Mouse (Mus musculus) bone marrow macrophage, adult 2 months (primary cell): Measurements from ENCODE around the gene Lrrc28.

Experiments
- CTCF ChIP-seq: IDR thresholded peaks from 2 replicates; pipeline ENCODE4 v1.5.1; 2012; ENCODE audit warnings: low read depth, mild to moderate bottlenecking, low read length, moderate library complexity
- POLR2A ChIP-seq: IDR thresholded peaks from 2 replicates; pipeline ENCODE4 v1.6.1; 2012; ENCODE audit warnings: mild to moderate bottlenecking, low read depth, low read length, borderline replicate concordance

DNA sequence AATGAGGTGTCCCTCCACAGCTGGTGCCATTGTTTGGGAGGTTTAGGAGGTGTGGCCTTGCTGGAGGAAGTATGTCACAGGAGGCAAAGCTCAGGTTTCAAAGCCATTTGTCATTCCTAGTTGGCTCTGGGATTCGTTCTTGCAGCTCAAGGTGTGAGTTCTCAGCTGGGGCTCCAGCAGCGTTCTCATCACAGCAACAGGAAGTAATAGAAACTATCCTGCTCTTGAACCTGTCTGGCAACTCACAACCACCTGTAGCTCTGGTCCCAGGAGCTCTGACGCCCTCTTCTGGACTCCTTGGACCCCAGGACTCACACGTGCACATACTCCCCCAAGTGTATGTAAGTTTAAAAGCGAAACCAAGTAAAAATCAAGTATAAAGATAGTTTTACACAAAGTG is 15.4 kb downstream of the Lrrc28 start:
- TF ChIP-seq CTCF (no peak), POLR2A (no peak)
